Mouse (Mus musculus) mouse trophoblast stem cell (cell line): Measurements from ENCODE around the gene Farp1.

ENCODE experiments used
- in situ Hi-C, 2 experiments: fragments of 300-500 bp; cut with MseI, MboI; formaldehyde crosslinking; loops; 2 replicates in 1 of 2; 3 replicates in 1 of 2; pipeline ENCODE4 v1.15.1; 2025

Farp1 gene

DNA sequence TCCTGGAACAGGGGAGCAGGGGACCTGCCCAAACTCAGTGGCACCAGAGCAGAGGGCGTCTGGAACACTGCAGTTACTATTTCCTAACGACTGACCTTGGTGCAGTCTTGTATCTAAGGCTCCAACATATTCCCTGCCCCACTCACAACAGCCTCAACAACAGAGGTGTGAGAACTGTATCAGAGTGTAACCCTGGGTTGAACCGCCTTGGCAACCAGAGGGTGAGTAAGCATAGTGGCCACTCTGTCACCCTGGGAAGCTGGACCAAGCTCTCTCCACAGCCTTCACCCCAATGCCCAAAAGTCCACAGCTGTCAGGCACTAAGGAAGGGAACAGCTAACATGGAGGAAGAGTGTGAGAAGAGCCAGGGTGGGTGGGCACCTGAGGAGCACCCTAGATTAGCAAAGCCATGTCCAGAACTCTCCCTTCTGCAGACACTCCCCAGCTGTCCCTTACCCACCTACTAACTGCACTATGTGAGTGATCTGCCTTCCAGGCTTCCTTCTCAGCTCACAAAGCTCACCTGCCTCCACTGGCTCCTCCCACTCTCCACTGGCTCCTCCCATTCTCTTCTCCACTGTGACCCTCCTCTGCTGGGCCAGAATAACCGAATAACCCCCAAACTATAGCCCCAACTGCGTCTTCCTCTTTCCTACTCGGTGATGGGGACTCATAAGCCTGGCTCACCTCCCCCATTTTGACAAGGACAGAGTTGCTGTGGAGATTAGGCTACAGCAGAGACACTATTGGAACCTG is 275.5 kb downstream of the Farp1 start:
- in situ Hi-C loops = no loop called here

DNA sequence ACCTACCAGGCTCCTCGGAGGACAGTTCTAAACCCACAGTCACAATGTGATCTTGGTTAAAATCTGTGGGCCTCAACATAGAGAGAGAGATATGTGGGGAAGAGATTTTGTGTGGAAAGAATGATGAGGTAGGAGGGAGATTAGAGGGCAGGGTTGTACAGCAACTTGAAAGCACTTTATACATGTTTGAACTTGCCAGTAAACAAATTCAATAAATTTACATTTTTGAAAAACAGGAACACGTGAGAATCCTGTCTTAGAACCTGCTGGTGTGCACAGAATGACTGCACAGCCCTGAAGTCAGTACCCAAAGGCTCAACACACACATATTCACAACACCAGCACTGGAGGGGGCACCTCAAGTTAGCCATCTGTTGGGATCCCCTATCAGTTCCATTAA is 276.1 kb downstream of the Farp1 start:
- in situ Hi-C loops = no loop called here

DNA sequence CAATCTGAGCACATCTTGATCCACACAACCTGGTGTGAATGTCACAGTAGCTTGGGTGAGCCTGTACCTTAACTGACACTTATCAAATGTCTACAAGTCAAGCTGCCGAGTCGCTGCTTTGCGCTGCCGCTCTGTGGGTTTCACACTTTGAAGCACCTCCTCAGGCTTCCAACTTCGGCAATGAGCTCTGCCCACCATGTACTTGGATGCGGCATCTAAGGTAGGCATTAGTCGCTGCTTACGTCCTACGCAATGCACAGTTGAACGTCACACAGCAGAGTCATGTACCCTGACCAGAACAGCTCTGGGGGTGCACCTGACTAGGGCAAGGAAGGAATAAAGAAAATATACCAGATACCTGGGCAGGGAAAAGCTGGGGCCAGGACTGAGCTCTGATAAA is 278.3 kb downstream of the Farp1 start:
- in situ Hi-C loops = no loop called here

DNA sequence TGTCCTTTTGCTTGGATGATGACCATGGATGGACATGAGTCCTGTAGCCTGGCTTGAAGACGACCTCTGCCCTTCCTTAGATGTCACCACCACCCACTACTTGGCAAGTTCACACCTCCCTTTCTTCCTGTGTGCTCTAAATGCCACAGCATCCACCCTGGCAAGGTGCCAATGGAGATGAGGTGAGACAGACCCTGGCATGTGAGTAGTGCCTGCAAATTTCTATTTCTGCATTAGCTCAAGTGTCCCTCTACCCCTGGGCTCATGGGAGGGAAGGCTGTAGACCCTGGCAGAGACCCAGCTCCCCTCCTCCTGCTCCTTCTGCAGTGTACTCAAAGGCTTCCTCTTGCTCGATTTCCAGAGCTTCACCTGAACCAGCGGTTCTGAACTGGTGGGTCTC is 279.9 kb downstream of the Farp1 start:
- in situ Hi-C loops = no loop called here

DNA sequence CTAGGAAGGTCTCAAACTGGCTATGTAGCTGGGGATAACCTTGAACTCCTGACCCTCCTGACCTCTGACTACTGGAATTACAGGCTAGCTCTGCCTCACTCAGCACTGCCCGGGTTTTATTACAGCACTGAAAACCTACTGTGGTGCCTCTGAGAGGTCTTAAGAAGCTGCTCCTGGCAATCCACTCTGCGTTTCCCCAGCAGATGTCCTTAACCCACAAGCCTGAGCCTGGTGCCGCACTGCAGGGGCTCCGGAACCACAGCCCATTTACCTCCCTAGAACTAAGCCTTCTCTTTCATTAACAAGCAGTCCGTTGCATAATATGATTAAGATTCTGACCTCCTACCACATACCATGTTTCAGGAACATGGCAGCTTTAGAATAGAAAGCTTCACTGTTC is 281.1 kb downstream of the Farp1 start:
- in situ Hi-C loops = no loop called here

DNA sequence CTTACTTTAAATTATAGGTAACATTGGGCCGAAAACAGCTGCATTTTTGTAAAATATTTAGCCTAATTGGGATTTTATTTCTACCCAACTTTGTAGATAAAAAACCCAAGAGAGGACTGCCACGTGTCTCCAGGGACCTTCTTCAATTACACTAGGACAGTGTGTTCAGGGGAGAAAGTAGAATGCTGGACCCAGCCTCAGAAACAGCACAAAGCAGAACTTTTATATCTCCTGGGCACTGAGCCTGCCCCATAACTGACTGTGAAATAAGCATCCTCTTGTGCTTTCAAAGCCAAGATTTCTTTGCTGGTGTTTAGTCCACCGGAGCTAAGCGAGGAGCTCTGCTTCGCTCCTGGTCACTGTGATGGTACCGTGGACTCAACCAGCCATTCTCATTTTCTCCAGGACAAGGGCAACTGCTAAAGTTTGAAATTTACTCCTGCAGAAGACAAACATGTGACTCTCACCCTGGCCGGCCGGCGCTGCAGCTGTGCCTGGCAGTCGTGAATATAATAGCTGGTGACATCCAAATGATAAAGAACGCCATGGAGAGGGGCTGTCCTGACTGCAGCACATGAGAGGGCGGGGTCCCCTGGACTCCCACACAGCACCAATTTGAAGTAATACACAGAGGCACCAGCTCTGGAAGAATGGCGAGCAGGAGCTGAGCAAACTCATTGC is 281.8 kb downstream of the Farp1 start:
- in situ Hi-C loops = no loop called here

GRCm38 (mm10) chr14:121317312-121317671 is 282.3 kb downstream of the Farp1 start:
- in situ Hi-C loops = no loop called here

DNA sequence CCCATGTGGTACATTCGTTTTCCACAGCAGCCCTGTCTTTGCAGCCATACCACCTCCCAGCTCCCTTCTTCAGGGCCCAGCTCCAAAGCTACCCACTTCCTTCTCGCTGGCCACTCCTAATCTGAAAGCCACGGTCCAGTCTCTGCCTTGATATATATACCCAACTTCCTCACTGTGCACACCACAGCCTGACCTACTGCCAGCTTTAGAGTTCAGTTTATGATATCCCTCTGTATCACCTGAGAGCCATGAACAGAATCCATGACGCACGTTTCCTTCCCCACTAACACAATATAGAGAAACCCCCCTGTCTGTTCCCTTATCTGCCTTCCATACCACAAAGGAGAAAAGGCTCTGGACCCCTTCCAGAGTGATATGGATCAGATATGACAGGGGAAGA is 283.4 kb downstream of the Farp1 start:
- in situ Hi-C loops = no loop called here

- in situ Hi-C loops = no loop called here
These were observed 287.1 kb downstream of the Farp1 start for GRCm38 (mm10) chr14:121322150-121322549.

DNA sequence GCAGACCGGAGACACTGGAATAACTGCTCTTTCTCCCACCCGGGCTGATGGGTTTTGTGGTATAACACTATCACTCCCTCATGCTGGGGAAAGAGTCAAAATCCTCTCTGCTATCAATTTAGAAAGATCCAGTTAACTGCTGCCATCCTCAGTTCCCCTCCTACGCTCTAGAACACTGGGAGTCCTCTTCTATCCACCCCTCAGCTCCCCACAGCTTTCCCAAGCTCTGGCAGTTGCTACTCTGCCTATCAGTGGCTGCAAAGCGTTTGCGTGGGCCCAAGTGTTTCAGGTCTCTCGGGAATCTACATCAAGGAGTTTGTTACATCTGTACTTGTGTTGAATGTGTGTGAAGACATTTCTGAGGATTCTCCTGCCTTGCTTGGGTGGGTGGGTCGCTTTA is 287.6 kb downstream of the Farp1 start:
- in situ Hi-C loops = no loop called here

GRCm38 (mm10) chr14:121324521-121325330 is 289.7 kb downstream of the Farp1 start:
- in situ Hi-C loops = no loop called here

DNA sequence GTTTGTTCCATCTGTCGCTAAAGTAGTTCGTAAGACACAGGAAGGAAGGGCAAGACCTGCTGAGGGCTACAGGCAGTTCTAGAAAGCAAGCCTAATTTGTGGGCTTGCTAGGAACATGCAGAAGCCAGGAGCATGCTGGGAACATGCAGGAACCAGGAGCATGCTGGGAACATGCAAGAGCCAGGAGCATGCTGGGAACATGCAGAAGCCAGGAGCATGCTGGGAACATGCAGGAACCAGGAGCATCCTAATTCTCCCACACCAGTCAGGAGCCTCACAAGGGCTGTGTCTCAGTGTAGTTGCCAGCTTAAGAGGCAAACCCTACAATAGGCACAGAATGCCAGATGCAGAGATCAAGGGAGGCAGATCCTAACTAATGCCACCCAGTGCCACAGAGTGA is 291.4 kb downstream of the Farp1 start:
- in situ Hi-C loops = no loop called here

GRCm38 (mm10) chr14:121328878-121329277 is 293.9 kb downstream of the Farp1 start:
- in situ Hi-C loops = no loop called here

- in situ Hi-C loops = no loop called here
These were observed 294.5 kb downstream of the Farp1 start for GRCm38 (mm10) chr14:121329401-121330089.

DNA sequence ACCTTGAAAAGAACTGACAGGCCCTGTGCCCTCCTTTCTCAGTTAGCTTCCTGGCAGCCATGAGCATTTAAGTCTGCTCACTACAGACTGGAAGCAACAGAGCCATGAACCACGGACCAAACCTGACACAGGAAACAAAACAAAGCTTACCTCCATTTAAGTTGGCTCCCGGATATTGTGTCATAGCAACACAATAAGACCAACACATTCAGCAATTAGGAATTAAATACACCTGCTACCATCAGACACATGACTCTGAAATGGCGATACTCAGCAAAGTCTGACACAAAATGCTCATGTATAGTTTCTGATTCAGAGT is 295.0 kb downstream of the Farp1 start:
- in situ Hi-C loops = no loop called here
